ENCODE assay signal across 16 mouse cellular contexts in the genomic region with DNA sequence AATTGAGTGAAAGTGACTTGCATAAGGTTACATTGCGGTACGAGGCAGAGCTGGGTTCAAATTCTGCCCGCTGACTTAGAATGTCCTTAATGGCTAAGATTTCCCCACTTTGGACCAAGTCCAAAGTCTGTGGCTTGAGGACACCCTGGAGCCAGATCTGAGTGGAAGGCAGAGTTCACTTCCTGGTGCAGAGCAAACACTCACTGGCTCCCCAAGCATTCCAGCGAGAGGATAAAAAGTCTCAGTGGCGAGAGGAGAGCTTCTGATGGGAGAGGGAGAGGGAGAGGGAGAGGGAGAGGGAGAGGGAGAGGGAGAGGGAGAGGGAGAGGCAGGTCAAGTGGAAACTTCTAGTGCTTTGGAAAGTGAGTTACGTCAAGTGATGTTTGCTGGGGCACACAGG.
DNase-seq lines count a peak whose midpoint lies in the region; ATAC-seq and TF ChIP-seq lines count a peak whose summit lies in the region.
"Had no signal": no experiment of that assay in that cellular context is flagged by ENCODE, and none has a peak within 500 bp of the region (broad histone marks: within the 10 kb centered on the region; RNA-seq: fewer than 3 reads in every experiment).

No protein-coding gene starts in this region.

- H3K4me2 ChIP-seq in intestine, postnatal 0 days (replicated peaks; ENCODE audit: low read depth): no peak overlapping the region
- H3K4me2 ChIP-seq in stomach, embryonic 14.5 days (replicated peaks; ENCODE audit: low read depth, low read length): no peak overlapping the region
- H3K4me2 ChIP-seq: heart, embryonic 11.5 days; liver, embryonic 13.5 days had no signal

- TF ChIP-seq POLR2A in lung, adult 2 months (IDR thresholded peaks at IDR 0.05; ENCODE audit: borderline replicate concordance, extremely low read depth, low read depth, low read length): no peak

- peak; percentile 10 for DNase-seq in gastrocnemius, adult 2 months
- no peak for DNase-seq in gastrocnemius, postnatal 25 days
- DNase-seq in lung, adult 2 months: peak; percentile 64
- DNase-seq in right cerebral cortex, postnatal 25 days: no peak
- no peak for DNase-seq in thymus, postnatal 4 days
- DNase-seq in embryo, embryonic 11 days: no peak
- DNase-seq: cerebellum, adult 2 months; liver, embryonic 13.5 days; right cerebral cortex, postnatal 14 days; thymus, postnatal 36 days had no signal

- no peak for TF ChIP-seq CTCF in gastrocnemius, adult 2 months (IDR thresholded peaks at IDR 0.05)
- no peak for TF ChIP-seq CTCF in intestine, postnatal 0 days (IDR thresholded peaks at IDR 0.05; ENCODE audit: low read depth)
- no peak for TF ChIP-seq CTCF in lung, adult 2 months (IDR thresholded peaks at IDR 0.05; ENCODE audit: insufficient read depth, low read length)

- WGBS in intestine, postnatal 0 days: 28% methylated on average over 6 of the region's 6 CpGs
- 33% methylated on average over 6 of the region's 6 CpGs for WGBS in lung, adult 2 months
- WGBS in stomach, embryonic 14.5 days: 52% methylated on average over 6 of the region's 6 CpGs

- H3K9ac ChIP-seq in intestine, postnatal 0 days (ENCODE audit: low read depth, low read length): no peak overlapping the region
- H3K9ac ChIP-seq in stomach, embryonic 14.5 days (replicated peaks; ENCODE audit: low read depth, low read length): no peak overlapping the region
- H3K9ac ChIP-seq: liver, embryonic 13.5 days had no signal

- intact Hi-C loops in gastrocnemius, adult 2 months (cut with DNase I): no loop called here

- H3K27me3 ChIP-seq in intestine, postnatal 0 days (replicated peaks; ENCODE audit: control insufficient read depth, insufficient read depth, low read length): no peaks in the 10 kb centered on the region
- H3K27me3 ChIP-seq in stomach, embryonic 14.5 days (ENCODE audit: control insufficient read depth, insufficient read depth, low read length): no peaks in the 10 kb centered on the region
- H3K27me3 ChIP-seq: liver, embryonic 13.5 days had no signal

- ATAC-seq in intestine, postnatal 0 days: peak; percentile 71
- ATAC-seq in stomach, embryonic 14.5 days (ENCODE audit: insufficient number of reproducible peaks, insufficient read depth, low FRiP score, low read depth): peak; percentile 59; the same call in 1 of the 2 replicates

- H3K9me3 ChIP-seq in intestine, postnatal 0 days (ENCODE audit: control insufficient read depth): no peaks in the 10 kb centered on the region
- H3K9me3 ChIP-seq in stomach, embryonic 14.5 days (ENCODE audit: control insufficient read depth, low read depth, low read length): no peaks in the 10 kb centered on the region
- H3K9me3 ChIP-seq: G1E; liver, embryonic 13.5 days had no signal

- H3K27ac ChIP-seq in gastrocnemius, adult 2 months: no peak overlapping the region
- peak overlapping the region; percentile 28; the same call in 1 of the 2 replicates for H3K27ac ChIP-seq in intestine, postnatal 0 days (ENCODE audit: low read depth, low read length)
- H3K27ac ChIP-seq in stomach, embryonic 14.5 days (ENCODE audit: low read length): no peak overlapping the region
- H3K27ac ChIP-seq: left cerebral cortex, adult 2 months; liver, embryonic 13.5 days had no signal

- H3K4me1 ChIP-seq in intestine, postnatal 0 days (replicated peaks; ENCODE audit: control insufficient read depth, insufficient read depth, low read length): no peaks in the 10 kb centered on the region
- peaks cover 6% of the 10 kb centered on the region for H3K4me1 ChIP-seq in lung, adult 2 months (ENCODE audit: control insufficient read depth, insufficient read depth, low read length)
- H3K4me1 ChIP-seq in stomach, embryonic 14.5 days (ENCODE audit: control insufficient read depth, insufficient read depth, low read length): peaks cover 28% of the 10 kb centered on the region; the same call in 1 of the 2 replicates

- peaks cover 10% of the 10 kb centered on the region; the same call in 1 of the 2 replicates for H3K36me3 ChIP-seq in intestine, postnatal 0 days (ENCODE audit: control insufficient read depth, insufficient read depth)
- no peaks in the 10 kb centered on the region for H3K36me3 ChIP-seq in stomach, embryonic 14.5 days (ENCODE audit: control insufficient read depth, insufficient read depth, low read length)
- H3K36me3 ChIP-seq: liver, embryonic 13.5 days had no signal

- H3K4me3 ChIP-seq in gastrocnemius, adult 2 months: no peak overlapping the region
- no peak overlapping the region for H3K4me3 ChIP-seq in intestine, postnatal 0 days (ENCODE audit: low read depth, low read length)
- no peak overlapping the region for H3K4me3 ChIP-seq in lung, adult 2 months (replicated peaks; ENCODE audit: extremely low read depth, low read depth, low read length)
- no peak overlapping the region for H3K4me3 ChIP-seq in stomach, embryonic 14.5 days (ENCODE audit: low read depth, low read length)
- H3K4me3 ChIP-seq: left cerebral cortex, adult 2 months; liver, embryonic 13.5 days; myocyte had no signal

Comparison
In these comparisons a context has a peak if more than half of its experiments do, and no peak if none do; other contexts are left out.
1. DNase-seq: peak in gastrocnemius, adult 2 months (single experiment) and lung, adult 2 months (single experiment); none in gastrocnemius, postnatal 25 days (single experiment), right cerebral cortex, postnatal 25 days (single experiment), thymus, postnatal 4 days (single experiment) and embryo, embryonic 11 days (single experiment).